Mouse (Mus musculus) C2C12 (cell line): ENCODE measurements at regions not wholly inside any gene's neighbourhood (a gene's known extent, or its start where the extent isn't known, plus 50 kb on each side); places are given as distances from the start of the nearest gene placed in this dataset.

Experiments
- H3K27me3 ChIP-seq: one replicate; pipeline ENCODE4 v1.6.1; 2011; ENCODE audit not compliant: control insufficient read depth, insufficient read depth, insufficient read length
- H3K36me3 ChIP-seq: one replicate; pipeline ENCODE4 v1.6.1; 2011; ENCODE audit not compliant: control insufficient read depth, insufficient read depth
- H3K4me3 ChIP-seq: one replicate; pipeline ENCODE4 v1.5.1; 2011; ENCODE audit warnings: mild to moderate bottlenecking, control low read depth; ENCODE audit not compliant: poor library complexity, insufficient read depth, severe bottlenecking
- H3K79me2 ChIP-seq: one replicate; pipeline ENCODE4 v1.6.1; 2011; ENCODE audit not compliant: control insufficient read depth, insufficient read depth
- H3K79me3 ChIP-seq: one replicate; pipeline ENCODE4 v1.6.1; 2011; ENCODE audit warnings: low read depth, control low read depth
- H3ac ChIP-seq: one replicate; pipeline ENCODE3; 2011; ENCODE audit warnings: low read depth; ENCODE audit not compliant: control insufficient read depth, insufficient read length
- CEBPB ChIP-seq: IDR thresholded peaks from one replicate; pipeline ENCODE4 v1.6.1; 2011; ENCODE audit warnings: low read depth, mild to moderate bottlenecking, control low read depth, moderate library complexity
- CTCF ChIP-seq: IDR thresholded peaks from one replicate; pipeline ENCODE4 v1.5.1; 2011; ENCODE audit not compliant: control insufficient read depth, insufficient read depth, insufficient read length
- FOSL1 ChIP-seq: IDR thresholded peaks from one replicate; pipeline ENCODE4 v1.8.0; 2011; ENCODE audit warnings: mild to moderate bottlenecking, low read length; ENCODE audit not compliant: poor library complexity, insufficient read depth, severe bottlenecking
- MAX ChIP-seq: IDR thresholded peaks from one replicate; pipeline ENCODE4 v1.6.1; 2011; ENCODE audit warnings: mild to moderate bottlenecking, control low read depth
- MYOD1 ChIP-seq: IDR thresholded peaks from one replicate; pipeline ENCODE4 v1.6.1; 2011; ENCODE audit warnings: low read depth; ENCODE audit not compliant: control insufficient read depth, insufficient read length
- MYOG ChIP-seq: IDR thresholded peaks from one replicate; pipeline ENCODE4 v1.6.1; 2011; ENCODE audit not compliant: control insufficient read depth, insufficient read length; ENCODE audit errors: extremely low read depth
- USF1 ChIP-seq: IDR thresholded peaks from one replicate; pipeline ENCODE4 v1.6.1; 2011; ENCODE audit warnings: low read depth, mild to moderate bottlenecking, control low read depth, moderate library complexity

DNA sequence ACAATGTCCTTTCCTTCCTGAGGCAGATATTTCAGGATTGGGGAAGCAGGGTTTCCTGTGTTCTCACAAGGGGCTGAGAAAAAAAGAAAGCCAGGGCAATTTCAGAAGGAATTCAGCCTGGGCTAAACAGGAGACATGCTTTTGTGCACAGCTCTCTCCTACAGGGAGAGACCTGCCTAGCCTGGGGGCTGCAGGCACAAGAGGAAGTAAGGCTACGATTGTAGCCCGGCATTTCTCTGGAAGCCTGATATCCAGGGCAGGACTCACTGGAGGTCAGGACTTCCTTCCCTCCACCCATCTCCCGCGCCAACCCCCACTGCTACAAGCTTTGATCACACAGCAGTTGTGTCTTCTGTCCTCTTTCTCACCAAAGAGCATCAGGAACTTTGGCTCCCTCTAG lies 136.5 kb downstream of the Foxo1 start:
- Histone ChIP-seq H3K27me3 (no peaks in the 10 kb centered on the region), H3K79me3 (no peaks in the 10 kb centered on the region), H3K36me3 (no peaks in the 10 kb centered on the region), H3ac (no peak overlapping the region), H3K4me3 (no peak overlapping the region), H3K79me2 (no peaks in the 10 kb centered on the region)
- TF ChIP-seq CTCF (no peak), FOSL1 (no peak), CEBPB (no peak), MYOD1 (no peak), MAX (no peak), USF1 (no peak), MYOG (no peak)

DNA sequence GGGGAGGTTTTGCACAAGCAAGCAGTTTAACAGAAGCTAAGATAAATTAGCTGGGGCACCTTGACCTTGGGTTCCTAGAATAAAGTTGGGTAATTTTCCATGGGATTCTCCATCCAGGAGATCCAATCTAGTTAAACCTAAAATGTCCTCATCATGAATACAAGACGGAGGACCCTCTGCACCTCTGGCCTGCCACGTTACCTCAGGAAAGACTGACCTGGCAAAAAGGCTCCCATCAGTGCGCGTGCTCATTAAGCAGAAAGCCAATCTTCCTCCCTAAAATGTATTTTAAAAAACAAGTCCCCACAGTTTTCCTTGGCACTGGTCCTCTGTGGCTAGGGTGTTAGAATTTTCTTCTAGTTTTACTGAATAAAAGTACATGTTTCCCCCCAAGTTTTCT lies 134.9 kb downstream of the Foxo1 start:
- Histone ChIP-seq H3K4me3 (no peak overlapping the region), H3K79me3 (no peaks in the 10 kb centered on the region), H3ac (no peak overlapping the region), H3K27me3 (no peaks in the 10 kb centered on the region), H3K79me2 (no peaks in the 10 kb centered on the region), H3K36me3 (no peaks in the 10 kb centered on the region)
- TF ChIP-seq FOSL1 = no peak
- TF ChIP-seq USF1 = no peak
- TF ChIP-seq MAX = no peak
- no peak for TF ChIP-seq CEBPB
- TF ChIP-seq MYOG = no peak
- no peak for TF ChIP-seq MYOD1
- no peak for TF ChIP-seq CTCF
